Mouse (Mus musculus) liver, postnatal 0 days (tissue): Measurements from ENCODE around the gene D430019H16Rik. TPM values are rescaled to one million over a fixed set of nuclear protein-coding genes. Genes with fewer than 3 reads are reported as not detected.

ENCODE experiments used
- ATAC-seq: fragments of 200-750 bp; cut with Nextera tagmentation; 2 replicates; pipeline ENCODE4 v1.8.0; 2017; ENCODE audit warnings: mild to moderate bottlenecking, moderate library complexity
- DNase-seq: peaks from one replicate; pipeline ENCODE4 v3.0.0-alpha.2; 2016
- H3K27ac ChIP-seq: fragments of 300-500 bp; sonication (generic); 2 replicates; pipeline ENCODE4 v1.5.1; 2014; ENCODE audit warnings: antibody characterized with exemption, moderate library complexity, mild to moderate bottlenecking, low read depth
- H3K27me3 ChIP-seq: fragments of 300-500 bp; sonication (generic); 2 replicates; pipeline ENCODE4 v1.6.1; 2014; ENCODE audit warnings: low read length, control low read depth, mixed read lengths; ENCODE audit not compliant: insufficient read depth
- H3K36me3 ChIP-seq: fragments of 300-500 bp; sonication (generic); replicated peaks from 2 replicates; pipeline ENCODE4 v1.6.1; 2014; ENCODE audit warnings: mild to moderate bottlenecking, control low read depth, low read length, moderate library complexity, mixed read lengths; ENCODE audit not compliant: insufficient read depth
- H3K4me1 ChIP-seq: fragments of 300-500 bp; sonication (generic); 2 replicates; pipeline ENCODE4 v1.6.1; 2014; ENCODE audit warnings: antibody characterized with exemption, mild to moderate bottlenecking, control low read depth; ENCODE audit not compliant: insufficient read depth
- H3K4me2 ChIP-seq: fragments of 300-500 bp; sonication (generic); 2 replicates; pipeline ENCODE4 v1.6.1; 2014; ENCODE audit warnings: low read depth, mild to moderate bottlenecking, low read length, moderate library complexity, mixed read lengths
- H3K4me3 ChIP-seq: fragments of 300-500 bp; sonication (generic); 2 replicates; pipeline ENCODE4 v1.5.1; 2014; ENCODE audit warnings: low read depth, low read length
- H3K9ac ChIP-seq: fragments of 300-500 bp; sonication (generic); replicated peaks from 2 replicates; pipeline ENCODE4 v1.6.1; 2014; ENCODE audit warnings: mild to moderate bottlenecking, moderate library complexity
- H3K9me3 ChIP-seq: fragments of 300-500 bp; sonication (generic); 2 replicates; pipeline ENCODE4 v1.6.1; 2016; ENCODE audit warnings: mild to moderate bottlenecking, control low read depth, low read length, mixed read lengths
- CTCF ChIP-seq: sonication (generic); IDR thresholded peaks from 2 replicates; pipeline ENCODE4 v1.5.1; 2016; ENCODE audit warnings: antibody characterized with exemption, low read depth
- EP300 ChIP-seq: IDR thresholded peaks from 2 replicates; pipeline ENCODE4 v1.6.1; 2016; ENCODE audit warnings: antibody characterized with exemption, low read depth, mild to moderate bottlenecking
- WGBS: fragments of 180-500 bp; shearing (Covaris S2); extraction: QIAGEN DNeasy Blood & Tissue Kit; methylation state at CpG from one replicate; pipeline ENCODE4 v1.1.7; 2014; ENCODE audit not compliant: insufficient replicate concordance; 5-methylcytosine and 5-hydroxymethylcytosine counted together
- polyA plus RNA-seq: library from polyadenylated mRNA; unstranded; fragments of >200 nt; fragmentation: Nextera tagmentation; extraction: Ambion mirVana; gene quantifications from 2 replicates; pipeline ENCODE4 v1.2.1, GENCODE M21; 2015

The D430019H16Rik gene
- polyA plus RNA-seq, 1 experiment from 2014 or later, result 0.05 TPM

DNA sequence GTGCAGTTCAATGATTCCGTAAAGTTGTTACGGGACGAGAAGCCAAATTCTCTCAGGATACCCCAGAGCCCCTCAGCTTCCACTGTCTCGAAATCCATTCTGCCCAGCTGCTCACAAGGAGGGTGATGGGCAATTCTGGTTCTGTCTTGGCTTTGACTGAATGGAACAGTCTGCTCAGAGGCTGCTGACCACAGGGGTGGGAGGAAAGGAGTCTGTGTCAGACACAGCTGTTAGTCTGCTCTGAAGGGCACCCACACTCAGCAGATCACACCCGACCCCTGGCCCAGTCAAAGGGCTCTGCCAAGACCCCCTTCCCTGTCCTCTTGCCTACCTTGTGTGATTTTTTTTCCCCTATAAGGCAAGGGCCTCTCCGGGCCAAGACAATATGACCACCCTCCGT, 44.8 kb downstream of the D430019H16Rik start:
- no peak overlapping the region for H3K9ac ChIP-seq
- no peak overlapping the region for H3K27ac ChIP-seq
- ATAC-seq (no peak), DNase-seq (no peak)
- H3K27me3 ChIP-seq, result no peaks in the 10 kb centered on the region
- no peaks in the 10 kb centered on the region for H3K4me1 ChIP-seq
- WGBS, result 80% methylated on average over 7 of the region's 7 CpGs
- H3K4me3 ChIP-seq, result no peak overlapping the region
- H3K36me3 ChIP-seq, result no peaks in the 10 kb centered on the region
- TF ChIP-seq EP300, result no peak
- TF ChIP-seq CTCF, result no peak
- no peak overlapping the region for H3K4me2 ChIP-seq
- H3K9me3 ChIP-seq, result no peaks in the 10 kb centered on the region

DNA sequence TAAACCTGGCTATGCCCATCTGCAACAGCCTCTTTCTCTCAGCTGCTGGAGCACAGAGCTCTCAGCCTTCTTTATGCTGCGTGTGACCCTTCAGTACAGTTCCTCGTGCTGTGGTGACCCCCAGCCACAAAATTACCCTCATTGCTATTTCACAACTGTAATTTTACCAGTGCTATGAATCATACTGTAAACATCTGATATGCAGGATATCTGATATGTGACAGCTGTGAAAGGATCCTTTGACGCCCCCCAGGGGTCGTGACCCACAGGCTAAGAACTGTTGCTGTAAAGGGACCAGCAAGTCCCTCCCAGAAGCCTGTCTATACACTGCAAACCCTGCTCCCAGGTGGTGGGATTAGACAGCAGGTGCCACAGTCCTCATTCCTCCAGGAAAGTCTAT, 45.2 kb downstream of the D430019H16Rik start:
- Histone ChIP-seq H3K27me3 (no peaks in the 10 kb centered on the region), H3K9me3 (no peaks in the 10 kb centered on the region), H3K9ac (no peak overlapping the region), H3K36me3 (no peaks in the 10 kb centered on the region), H3K27ac (no peak overlapping the region), H3K4me3 (no peak overlapping the region), H3K4me2 (no peak overlapping the region), H3K4me1 (no peaks in the 10 kb centered on the region)
- DNase-seq, result no peak
- TF ChIP-seq CTCF, result no peak
- no peak for TF ChIP-seq EP300
- WGBS, result 59% methylated on average over 4 of the region's 4 CpGs
- no peak for ATAC-seq

DNA sequence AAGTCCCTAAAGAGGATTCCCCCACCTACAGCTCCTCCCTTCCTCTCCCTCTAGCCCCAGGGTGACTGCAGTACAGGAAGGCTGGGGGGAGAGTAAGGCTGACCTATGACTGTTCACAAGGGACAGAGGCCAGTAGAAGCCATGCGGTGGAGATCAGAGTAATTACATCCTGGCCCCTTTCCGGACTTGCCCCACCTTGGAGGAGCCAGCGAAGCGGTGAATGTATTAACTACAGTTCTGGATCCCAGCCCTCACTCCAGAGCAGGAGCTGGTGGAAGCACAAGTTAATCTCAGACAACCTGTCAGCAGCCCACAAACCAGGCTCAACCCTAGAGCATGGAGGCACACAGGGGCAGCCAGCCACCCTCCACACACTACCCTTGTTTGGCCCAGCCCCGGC, 47.3 kb downstream of the D430019H16Rik start:
- TF ChIP-seq EP300, result no peak
- no peak for TF ChIP-seq CTCF
- no peak for ATAC-seq
- no peaks in the 10 kb centered on the region for H3K27me3 ChIP-seq
- H3K4me1 ChIP-seq, result no peaks in the 10 kb centered on the region
- no peak for DNase-seq
- no peak overlapping the region for H3K4me2 ChIP-seq
- H3K9ac ChIP-seq, result no peak overlapping the region
- H3K36me3 ChIP-seq, result no peaks in the 10 kb centered on the region
- no peak overlapping the region for H3K27ac ChIP-seq
- 59% methylated on average over 5 of the region's 5 CpGs for WGBS
- H3K9me3 ChIP-seq, result no peaks in the 10 kb centered on the region
- no peak overlapping the region for H3K4me3 ChIP-seq

DNA sequence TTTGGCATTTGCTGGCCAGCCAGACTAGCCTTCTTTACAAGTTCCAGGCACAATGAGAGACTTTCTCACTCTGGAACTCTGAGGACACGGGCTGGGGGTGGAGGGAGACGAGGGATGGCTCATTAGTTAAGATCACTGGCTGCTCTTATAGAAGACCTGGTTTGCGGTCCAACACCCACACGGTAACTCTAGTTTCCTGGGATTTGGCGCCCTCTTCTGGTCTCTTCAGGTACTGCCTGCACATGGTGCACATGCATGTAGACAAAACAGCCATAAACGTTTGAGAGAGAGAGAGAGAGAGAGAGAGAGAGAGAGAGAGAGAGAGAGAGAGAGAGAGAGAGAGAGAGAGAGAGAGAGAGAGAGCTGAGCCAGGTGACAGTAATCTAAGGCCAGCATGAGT, 51.1 kb downstream of the D430019H16Rik start:
- TF ChIP-seq CTCF, result peak; percentile 56
- no peak for TF ChIP-seq EP300
- Histone ChIP-seq H3K9ac (no peak overlapping the region), H3K36me3 (no peaks in the 10 kb centered on the region), H3K9me3 (no peaks in the 10 kb centered on the region), H3K4me2 (no peak overlapping the region), H3K27me3 (no peaks in the 10 kb centered on the region), H3K27ac (no peak overlapping the region), H3K4me1 (no peaks in the 10 kb centered on the region), H3K4me3 (no peak overlapping the region)
- 64% methylated on average over 6 of the region's 6 CpGs for WGBS
- DNase-seq (peak; percentile 30), ATAC-seq (no peak)

DNA sequence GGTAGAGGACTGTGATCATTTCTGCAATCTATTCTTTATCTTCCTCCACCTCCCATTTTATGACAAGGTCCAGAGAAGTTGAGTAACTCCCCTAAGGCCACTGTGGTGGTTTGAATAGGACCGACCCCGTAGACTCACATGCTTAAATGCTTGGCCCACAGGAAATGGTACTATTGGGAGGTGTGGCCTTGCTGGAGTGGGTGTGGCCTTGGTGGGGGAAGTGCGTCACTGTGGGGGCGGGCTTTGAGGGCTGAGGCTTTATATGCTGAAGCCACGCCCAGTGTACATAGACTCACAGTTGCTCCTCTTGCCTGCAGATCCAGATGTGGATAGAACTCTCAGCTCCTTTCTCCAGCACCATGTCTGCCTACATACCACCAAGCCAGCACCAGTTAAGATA, 57.5 kb downstream of the D430019H16Rik start:
- WGBS, result 74% methylated on average over 5 of the region's 5 CpGs

DNA sequence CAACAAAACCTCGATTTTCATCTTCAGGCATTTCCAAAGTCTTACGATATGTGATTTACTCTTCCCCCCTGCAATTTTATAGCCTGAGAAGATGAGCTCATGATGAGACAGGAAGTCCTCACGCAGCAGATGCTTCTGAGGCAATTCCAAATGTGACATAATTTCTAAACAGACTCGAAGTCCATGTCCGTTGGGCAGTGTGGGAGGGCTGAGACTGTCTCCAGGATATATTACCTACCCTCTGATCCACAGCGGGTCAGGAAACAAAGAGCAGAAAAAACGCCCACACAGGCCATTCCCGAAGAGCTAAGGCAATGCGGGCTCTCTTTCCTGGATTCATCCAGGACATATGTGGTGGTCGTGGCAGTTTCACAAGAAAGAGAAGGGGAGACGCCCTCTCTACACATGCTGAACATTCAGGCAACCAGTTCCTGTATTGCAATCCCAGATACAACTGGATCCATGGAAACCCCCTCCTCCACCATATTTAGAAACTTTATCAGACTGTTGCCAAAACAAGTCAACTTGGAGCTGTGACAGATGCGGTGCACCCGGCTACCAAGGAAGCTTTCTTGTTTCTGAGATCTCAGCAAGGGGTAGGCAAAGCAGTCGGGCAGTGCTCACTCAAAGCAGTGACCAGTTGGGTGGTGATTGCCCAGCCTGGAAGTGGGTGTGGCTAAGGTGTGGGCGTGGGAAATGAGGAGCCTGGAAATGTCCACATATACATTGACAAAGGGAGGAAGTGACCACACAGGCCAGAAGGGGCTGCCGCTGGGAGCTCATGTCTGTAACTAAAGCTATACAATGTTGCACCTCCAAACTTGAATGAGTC, 58.2 kb downstream of the D430019H16Rik start:
- no peaks in the 10 kb centered on the region for H3K36me3 ChIP-seq
- ATAC-seq (peak; percentile 47), DNase-seq (peak; percentile 41)
- H3K9ac ChIP-seq, result no peak overlapping the region
- H3K4me1 ChIP-seq, result no peaks in the 10 kb centered on the region
- no peak overlapping the region for H3K4me2 ChIP-seq
- no peak overlapping the region for H3K4me3 ChIP-seq
- H3K9me3 ChIP-seq, result no peaks in the 10 kb centered on the region
- WGBS, result 52% methylated on average over 16 of the region's 16 CpGs
- TF ChIP-seq CTCF, result no peak
- TF ChIP-seq EP300, result no peak
- H3K27ac ChIP-seq, result no peak overlapping the region
- H3K27me3 ChIP-seq, result no peaks in the 10 kb centered on the region

More for the DNA sequence above, 57.5 kb downstream of the D430019H16Rik start:
- no peak for ATAC-seq
- Histone ChIP-seq H3K36me3 (no peaks in the 10 kb centered on the region), H3K4me3 (no peak overlapping the region), H3K4me2 (no peak overlapping the region), H3K27ac (no peak overlapping the region), H3K9me3 (no peaks in the 10 kb centered on the region), H3K27me3 (no peaks in the 10 kb centered on the region), H3K9ac (no peak overlapping the region), H3K4me1 (no peaks in the 10 kb centered on the region)
- no peak for TF ChIP-seq EP300
- no peak for TF ChIP-seq CTCF
- DNase-seq, result no peak
